Mouse (Mus musculus) megakaryocyte progenitor cell, adult 5-6 weeks (primary cell): Measurements from ENCODE around the gene Olfr1314. TPM values are rescaled to one million over a fixed set of nuclear protein-coding genes. Genes with fewer than 3 reads are reported as not detected.

Experiments
- ATAC-seq: replicated peaks from 2 replicates; pipeline ENCODE4 v1.8.0; 2016; ENCODE audit warnings: mild to moderate bottlenecking, moderate TSS enrichment, inconsistent platforms; ENCODE audit not compliant: poor library complexity
- total RNA-seq, 2 experiments: library from RNA; stranded (forward) in 1 of 2; stranded (reverse) in 1 of 2; fragments of 157-497, 149-512 nt in 1 of 2; fragments of 200-1000 nt in 1 of 2; gene quantifications; 2 replicates each; pipeline versions ENCODE4 v1.2.3 to v1.2.4; 2015 to 2017

Gene Olfr1314
- total RNA-seq (2015) (not detected in 2 replicates), total RNA-seq (2017) (not detected in 2 replicates)

- no peak for ATAC-seq
Measured at GRCm38 (mm10) chr2:112096681-112097080, at the start of gene Olfr1314. TSS of gene Olfr1314 (minus strand) at chr2:112096781.

GRCm38 (mm10) chr2:112140029-112140428 lies 43.4 kb upstream of the Olfr1314 start, which contains the start of gene Olfr1317:
TSS of gene Olfr1317 (plus strand) at chr2:112140329.
- ATAC-seq, result no peak

- ATAC-seq, result no peak
Measured at GRCm38 (mm10) chr2:112134877-112135276, 38.3 kb upstream of the Olfr1314 start, which contains the start of gene Olfr1316. TSS of gene Olfr1316 (minus strand) at chr2:112134977.

GRCm38 (mm10) chr2:112115340-112115739 lies 18.8 kb upstream of the Olfr1314 start, which contains the start of gene Olfr1315-ps1:
TSS of gene Olfr1315-ps1 (minus strand) at chr2:112115440.
- no peak for ATAC-seq

DNA sequence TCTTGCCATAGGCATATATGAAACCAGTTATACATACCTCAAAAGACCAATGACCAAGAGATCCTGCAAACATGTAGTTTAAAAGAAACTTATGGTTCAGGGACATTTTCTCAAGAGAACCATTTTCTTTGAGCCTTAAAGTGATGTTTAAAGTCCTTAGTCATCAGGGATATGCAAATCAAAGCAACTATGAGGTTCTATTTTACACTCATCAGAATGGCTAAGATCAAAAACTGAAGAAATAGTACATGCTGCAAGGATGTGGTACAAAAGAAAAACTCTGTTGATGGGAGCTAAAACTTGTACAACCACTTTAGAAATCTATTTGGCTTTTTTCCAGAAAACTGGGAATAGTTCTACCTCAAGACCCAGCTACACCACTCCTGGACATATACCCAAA lies 18.8 kb downstream of the Olfr1314 start, which contains the start of gene Olfr1313:
TSS of gene Olfr1313 (minus strand) at position 101 of the 400 bp plus-strand sequence.
- no peak for ATAC-seq

- no peak for ATAC-seq
Measured at GRCm38 (mm10) chr2:112050138-112050537, 46.4 kb downstream of the Olfr1314 start, which contains the start of gene Olfr1312. TSS of gene Olfr1312 (minus strand) at chr2:112050238.

Other genes with a start within 250 kb of the Olfr1314 start
- gene Olfr1305, start 219.6 kb downstream of the Olfr1314 start, total RNA-seq (2015), result not detected in 2 replicates
- gene Olfr1305, start 219.6 kb downstream of the Olfr1314 start, total RNA-seq (2017), result not detected in 2 replicates
- not detected in 2 replicates for gene Olfr1306, start 180.5 kb downstream of the Olfr1314 start, total RNA-seq (2015)
- gene Olfr1306, start 180.5 kb downstream of the Olfr1314 start, total RNA-seq (2017), result not detected in 2 replicates
- gene Olfr1307, start 147.3 kb downstream of the Olfr1314 start, total RNA-seq (2015), result not detected in 2 replicates
- 0.03 TPM in 1 of 2 replicates, not detected in the other for gene Olfr1307, start 147.3 kb downstream of the Olfr1314 start, total RNA-seq (2017)
- gene Olfr1308, start 131.8 kb downstream of the Olfr1314 start, total RNA-seq (2015), result not detected in 2 replicates
- gene Olfr1308, start 131.8 kb downstream of the Olfr1314 start, total RNA-seq (2017), result not detected in 2 replicates
- gene Olfr1309, start 106.5 kb downstream of the Olfr1314 start, total RNA-seq (2015), result not detected in 2 replicates
- not detected in 2 replicates for gene Olfr1309, start 106.5 kb downstream of the Olfr1314 start, total RNA-seq (2017)
- not detected in 2 replicates for gene Olfr1310, start 84.1 kb downstream of the Olfr1314 start, total RNA-seq (2015)
- gene Olfr1310, start 84.1 kb downstream of the Olfr1314 start, total RNA-seq (2017), result not detected in 2 replicates
- gene Olfr1311, start 72.4 kb downstream of the Olfr1314 start, total RNA-seq (2015), result not detected in 2 replicates
- gene Olfr1311, start 72.4 kb downstream of the Olfr1314 start, total RNA-seq (2017), result not detected in 2 replicates
- gene Olfr1312, start 46.5 kb downstream of the Olfr1314 start, total RNA-seq (2015), result not detected in 2 replicates
- gene Olfr1312, start 46.5 kb downstream of the Olfr1314 start, total RNA-seq (2017), result not detected in 2 replicates
- gene Olfr1313, start 18.9 kb downstream of the Olfr1314 start, total RNA-seq (2015), result not detected in 2 replicates
- gene Olfr1313, start 18.9 kb downstream of the Olfr1314 start, total RNA-seq (2017), result not detected in 2 replicates
- gene Olfr1315-ps1, start 18.7 kb upstream of the Olfr1314 start, total RNA-seq (2015), result not detected in 2 replicates
- gene Olfr1315-ps1, start 18.7 kb upstream of the Olfr1314 start, total RNA-seq (2017), result not detected in 2 replicates
- not detected in 2 replicates for gene Olfr1316, start 38.2 kb upstream of the Olfr1314 start, total RNA-seq (2015)
- gene Olfr1316, start 38.2 kb upstream of the Olfr1314 start, total RNA-seq (2017), result not detected in 2 replicates
- gene Olfr1317, start 43.5 kb upstream of the Olfr1314 start, total RNA-seq (2015), result not detected in 2 replicates
- gene Olfr1317, start 43.5 kb upstream of the Olfr1314 start, total RNA-seq (2017), result not detected in 2 replicates
- not detected in 2 replicates for gene Olfr1318, start 57.4 kb upstream of the Olfr1314 start, total RNA-seq (2015)
- gene Olfr1318, start 57.4 kb upstream of the Olfr1314 start, total RNA-seq (2017), result not detected in 2 replicates
- gene Lpcat4, start 142.7 kb upstream of the Olfr1314 start, total RNA-seq (2015), result 20.5 and 25.2 TPM in 2 replicates
- gene Lpcat4, start 142.7 kb upstream of the Olfr1314 start, total RNA-seq (2017), result 7.8 and 8.5 TPM in 2 replicates
- not detected in 2 replicates for gene Nutm1, start 162.5 kb upstream of the Olfr1314 start, total RNA-seq (2015)
- not detected in 2 replicates for gene Nutm1, start 162.5 kb upstream of the Olfr1314 start, total RNA-seq (2017)
- gene Nop10, start 165.1 kb upstream of the Olfr1314 start, total RNA-seq (2015), result 153 and 154 TPM in 2 replicates
- 182 and 256 TPM in 2 replicates for gene Nop10, start 165.1 kb upstream of the Olfr1314 start, total RNA-seq (2017)
- 55.6 and 71.4 TPM in 2 replicates for gene Slc12a6, start 169.0 kb upstream of the Olfr1314 start, total RNA-seq (2015)
- 50.6 and 58.6 TPM in 2 replicates for gene Slc12a6, start 169.0 kb upstream of the Olfr1314 start, total RNA-seq (2017)
- 0.17 TPM in 1 of 2 replicates, not detected in the other for gene Gm21985, start 169.5 kb upstream of the Olfr1314 start, total RNA-seq (2015)
- gene Gm21985, start 169.5 kb upstream of the Olfr1314 start, total RNA-seq (2017), result 0.57 and 1.3 TPM in 2 replicates